Mouse (Mus musculus): Measurements from ENCODE around the gene Rab3il1. TPM values are rescaled to one million over a fixed set of nuclear protein-coding genes. Genes with fewer than 3 reads are reported as not detected.

Rab3il1 gene
- polyA plus RNA-seq, 1 experiment from 2014 or later, result 53.8 TPM

DNA sequence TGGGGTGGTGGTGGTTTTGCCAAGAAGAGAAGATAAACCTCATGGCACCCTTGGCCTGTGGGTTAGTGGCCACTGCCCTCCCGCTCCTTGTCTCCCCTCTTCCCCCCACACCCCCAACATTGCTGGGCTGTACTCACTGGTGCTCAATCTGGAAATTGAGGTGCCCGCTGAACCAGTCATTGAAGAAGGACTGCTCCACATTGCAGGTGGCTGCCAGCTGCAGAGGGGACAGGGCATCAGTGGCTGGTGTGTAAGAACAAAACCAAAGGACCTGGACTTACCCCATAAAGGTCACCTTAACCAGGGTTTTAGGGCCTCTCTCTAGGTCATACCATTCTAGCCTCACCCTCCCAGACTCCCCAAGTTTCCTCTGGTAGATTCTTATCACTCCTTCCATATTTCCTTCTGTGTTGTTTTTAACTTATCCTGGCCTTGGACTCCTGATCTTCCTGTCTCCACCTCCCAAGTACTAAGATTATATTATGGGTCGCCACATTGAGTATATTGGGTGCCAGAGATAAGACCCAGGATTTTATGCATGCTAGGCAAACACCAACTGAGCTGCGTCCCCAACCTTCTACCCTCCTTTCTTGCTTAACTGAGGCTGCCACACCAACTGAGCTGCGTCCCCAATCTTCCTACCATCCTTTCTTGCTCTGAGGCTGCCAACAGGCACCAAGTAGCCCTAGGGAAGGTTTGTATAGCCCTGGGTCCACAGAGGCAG is 64.2 kb downstream of the Rab3il1 start:
- no peak for ATAC-seq (replicated peaks; ENCODE audit: insufficient number of reproducible peaks, low FRiP score, low TSS enrichment, low read depth)
- Histone ChIP-seq H3K4me1 (ENCODE audit: control insufficient read depth, insufficient read depth, low read length) (no peaks in the 10 kb centered on the region), H3K4me2 (ENCODE audit: low read depth, low read length) (no peak overlapping the region), H3K27me3 (ENCODE audit: control insufficient read depth, insufficient read depth, low read length) (no peaks in the 10 kb centered on the region), H3K9me3 (replicated peaks; ENCODE audit: control insufficient read depth, low read length) (no peaks in the 10 kb centered on the region), H3K4me3 (ENCODE audit: low read depth, low read length) (no peak overlapping the region), H3K9ac (replicated peaks; ENCODE audit: low read length) (no peak overlapping the region), H3K27ac (replicated peaks; ENCODE audit: low read depth, low read length) (no peak overlapping the region), H3K36me3 (replicated peaks; ENCODE audit: control insufficient read depth, insufficient read depth, low read depth, low read length) (peaks cover 39% of the 10 kb centered on the region)
- DNase-seq (ENCODE audit: low spot score), result no peak
- 88% methylated on average over 5 of the region's 5 CpGs for WGBS

DNA sequence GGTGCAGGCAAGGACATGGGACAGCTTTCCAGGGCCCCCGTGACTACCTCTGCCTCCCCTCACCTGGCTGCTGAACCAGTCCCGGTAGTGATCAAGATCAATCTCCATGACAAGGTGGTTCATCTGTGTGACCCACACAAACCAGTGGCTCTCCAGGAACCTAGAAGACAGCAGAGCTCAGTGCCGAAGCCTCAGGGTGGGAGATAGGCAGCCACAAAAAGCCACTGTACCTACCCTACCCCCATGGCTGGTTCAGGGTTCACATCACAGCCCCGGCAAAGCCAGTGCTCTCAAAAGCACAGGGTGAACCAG is 64.7 kb downstream of the Rab3il1 start:
- 91% methylated on average over 4 of the region's 4 CpGs for WGBS

DNA sequence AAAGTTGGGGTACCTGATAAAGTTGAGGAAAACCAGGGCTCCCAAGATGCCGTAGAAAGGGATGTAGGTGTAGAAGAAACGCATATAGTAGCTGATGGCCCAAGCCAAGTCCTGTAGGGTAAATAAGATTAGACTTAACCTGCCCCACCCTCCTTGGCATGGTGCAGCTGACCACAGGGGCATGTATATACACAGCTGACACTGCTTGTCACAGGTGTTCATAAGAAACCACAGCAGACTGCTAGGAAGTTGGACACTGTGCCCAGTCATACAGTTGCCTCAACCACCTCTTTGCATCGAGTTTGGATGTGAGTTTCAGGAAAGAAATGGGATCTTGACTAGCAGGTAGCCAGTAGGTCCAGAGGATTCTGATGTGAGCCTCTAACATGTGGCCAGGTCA is 65.0 kb downstream of the Rab3il1 start:
- ATAC-seq (replicated peaks; ENCODE audit: insufficient number of reproducible peaks, low FRiP score, low TSS enrichment, low read depth) (no peak), DNase-seq (ENCODE audit: low spot score) (no peak)
- Histone ChIP-seq H3K27ac (replicated peaks; ENCODE audit: low read depth, low read length) (no peak overlapping the region), H3K9me3 (replicated peaks; ENCODE audit: control insufficient read depth, low read length) (no peaks in the 10 kb centered on the region), H3K4me2 (ENCODE audit: low read depth, low read length) (no peak overlapping the region), H3K27me3 (ENCODE audit: control insufficient read depth, insufficient read depth, low read length) (no peaks in the 10 kb centered on the region), H3K36me3 (replicated peaks; ENCODE audit: control insufficient read depth, insufficient read depth, low read depth, low read length) (peaks cover 39% of the 10 kb centered on the region), H3K4me3 (ENCODE audit: low read depth, low read length) (no peak overlapping the region), H3K4me1 (ENCODE audit: control insufficient read depth, insufficient read depth, low read length) (no peaks in the 10 kb centered on the region), H3K9ac (replicated peaks; ENCODE audit: low read length) (no peak overlapping the region)
- 98% methylated on average over 3 of the region's 3 CpGs for WGBS

More for the DNA sequence above, 64.7 kb downstream of the Rab3il1 start:
- H3K36me3 ChIP-seq (replicated peaks; ENCODE audit: control insufficient read depth, insufficient read depth, low read depth, low read length), result peaks cover 39% of the 10 kb centered on the region
- H3K27me3 ChIP-seq (ENCODE audit: control insufficient read depth, insufficient read depth, low read length), result no peaks in the 10 kb centered on the region
- H3K4me3 ChIP-seq (ENCODE audit: low read depth, low read length), result no peak overlapping the region
- no peak overlapping the region for H3K9ac ChIP-seq (replicated peaks; ENCODE audit: low read length)
- ATAC-seq (replicated peaks; ENCODE audit: insufficient number of reproducible peaks, low FRiP score, low TSS enrichment, low read depth), result no peak
- no peak overlapping the region for H3K4me2 ChIP-seq (ENCODE audit: low read depth, low read length)
- H3K27ac ChIP-seq (replicated peaks; ENCODE audit: low read depth, low read length), result no peak overlapping the region
- no peak for DNase-seq (ENCODE audit: low spot score)
- no peaks in the 10 kb centered on the region for H3K9me3 ChIP-seq (replicated peaks; ENCODE audit: control insufficient read depth, low read length)
- no peaks in the 10 kb centered on the region for H3K4me1 ChIP-seq (ENCODE audit: control insufficient read depth, insufficient read depth, low read length)

DNA sequence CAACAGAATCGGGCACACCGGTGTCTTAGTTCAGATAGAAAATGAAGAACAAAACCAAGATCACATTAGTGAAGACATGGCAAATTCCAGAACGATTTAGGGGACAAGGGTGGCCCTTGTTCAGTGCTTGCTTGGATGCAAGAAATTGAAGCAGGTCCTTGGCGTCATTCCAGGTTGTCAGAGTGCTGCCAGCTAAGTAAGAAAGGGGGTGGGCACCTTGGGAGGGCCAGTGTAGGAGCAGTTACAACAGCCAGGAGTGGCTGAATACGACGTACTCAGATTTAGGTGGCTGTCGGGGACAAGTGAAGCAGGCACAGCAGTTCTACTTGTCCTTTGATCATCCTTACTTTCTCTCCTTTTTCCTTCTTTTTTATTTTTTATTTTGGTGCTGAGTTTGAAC is 66.2 kb downstream of the Rab3il1 start:
- H3K4me1 ChIP-seq (ENCODE audit: control insufficient read depth, insufficient read depth, low read length), result no peaks in the 10 kb centered on the region
- WGBS, result 96% methylated on average over 7 of the region's 7 CpGs
- no peak for DNase-seq (ENCODE audit: low spot score)
- no peak for ATAC-seq (replicated peaks; ENCODE audit: insufficient number of reproducible peaks, low FRiP score, low TSS enrichment, low read depth)
- no peak overlapping the region for H3K27ac ChIP-seq (replicated peaks; ENCODE audit: low read depth, low read length)
- H3K36me3 ChIP-seq (replicated peaks; ENCODE audit: control insufficient read depth, insufficient read depth, low read depth, low read length), result peaks cover 36% of the 10 kb centered on the region
- no peak overlapping the region for H3K9ac ChIP-seq (replicated peaks; ENCODE audit: low read length)
- H3K9me3 ChIP-seq (replicated peaks; ENCODE audit: control insufficient read depth, low read length), result no peaks in the 10 kb centered on the region
- no peak overlapping the region for H3K4me2 ChIP-seq (ENCODE audit: low read depth, low read length)
- H3K27me3 ChIP-seq (ENCODE audit: control insufficient read depth, insufficient read depth, low read length), result no peaks in the 10 kb centered on the region
- H3K4me3 ChIP-seq (ENCODE audit: low read depth, low read length), result no peak overlapping the region

DNA sequence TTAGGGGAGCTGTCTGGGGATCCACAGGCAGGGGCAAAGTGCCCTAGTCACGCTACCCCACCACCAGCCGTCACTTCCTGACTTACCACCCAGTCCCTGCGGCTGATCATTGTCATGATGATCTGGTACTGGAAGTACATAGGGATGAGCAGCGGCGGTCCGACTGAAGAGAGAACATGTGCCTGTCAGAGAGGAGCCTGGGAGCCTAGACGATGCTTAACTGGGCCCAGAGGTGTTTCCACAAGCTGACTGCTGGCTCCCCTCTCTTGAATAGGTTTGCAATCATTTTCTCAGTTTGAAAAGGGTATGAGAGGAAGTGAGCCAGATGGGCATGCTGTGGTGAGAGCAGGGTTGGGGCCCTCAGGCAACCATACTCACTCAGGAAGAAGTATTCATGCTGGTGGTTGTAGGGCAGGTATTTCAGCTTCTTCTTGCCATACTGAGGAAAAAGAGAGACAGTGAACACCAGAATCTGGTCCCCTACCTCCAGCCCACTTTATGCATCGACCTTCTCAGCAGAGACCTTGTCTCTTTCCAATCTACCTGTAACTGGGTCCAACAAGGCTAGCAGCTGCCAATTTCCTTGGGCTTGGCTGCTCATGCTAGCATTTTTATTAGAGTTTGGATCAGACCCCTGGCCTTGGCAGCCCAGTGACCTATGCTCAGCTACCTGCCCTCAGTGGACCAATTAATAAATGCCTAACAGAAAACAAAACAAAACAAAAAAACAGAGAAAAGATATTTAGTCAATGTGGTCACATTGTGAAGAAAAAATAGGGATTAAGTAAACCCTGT is 68.9 kb downstream of the Rab3il1 start:
- Histone ChIP-seq H3K4me2 (ENCODE audit: low read depth, low read length) (no peak overlapping the region), H3K9me3 (replicated peaks; ENCODE audit: control insufficient read depth, low read length) (no peaks in the 10 kb centered on the region), H3K27me3 (ENCODE audit: control insufficient read depth, insufficient read depth, low read length) (no peaks in the 10 kb centered on the region), H3K36me3 (replicated peaks; ENCODE audit: control insufficient read depth, insufficient read depth, low read depth, low read length) (peaks cover 48% of the 10 kb centered on the region), H3K27ac (replicated peaks; ENCODE audit: low read depth, low read length) (no peak overlapping the region), H3K4me1 (ENCODE audit: control insufficient read depth, insufficient read depth, low read length) (no peaks in the 10 kb centered on the region), H3K4me3 (ENCODE audit: low read depth, low read length) (no peak overlapping the region), H3K9ac (replicated peaks; ENCODE audit: low read length) (no peak overlapping the region)
- WGBS, result 96% methylated on average over 8 of the region's 8 CpGs
- DNase-seq (ENCODE audit: low spot score), result no peak
- no peak for ATAC-seq (replicated peaks; ENCODE audit: insufficient number of reproducible peaks, low FRiP score, low TSS enrichment, low read depth)

DNA sequence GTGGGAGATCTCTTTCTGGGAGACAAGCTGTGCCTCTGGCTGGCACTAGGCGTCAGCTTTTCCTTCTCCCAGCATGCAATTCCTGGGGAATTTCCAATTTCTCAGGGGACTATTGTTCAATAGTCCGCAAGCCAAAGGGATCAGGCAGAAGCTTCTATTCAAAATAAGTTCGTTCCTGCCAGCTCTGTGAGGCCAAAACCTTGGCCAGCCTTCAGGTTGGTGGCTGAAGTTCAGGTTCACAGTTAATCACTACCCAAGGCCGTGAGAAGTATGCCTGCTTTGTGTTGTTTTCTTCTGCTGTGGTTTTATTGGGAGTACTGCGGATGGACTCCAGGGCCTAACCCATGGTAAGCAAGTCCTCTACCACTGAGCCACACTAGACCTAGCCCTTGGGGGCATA is 69.7 kb downstream of the Rab3il1 start:
- Histone ChIP-seq H3K27me3 (ENCODE audit: control insufficient read depth, insufficient read depth, low read length) (no peaks in the 10 kb centered on the region), H3K36me3 (replicated peaks; ENCODE audit: control insufficient read depth, insufficient read depth, low read depth, low read length) (peaks cover 49% of the 10 kb centered on the region), H3K27ac (replicated peaks; ENCODE audit: low read depth, low read length) (no peak overlapping the region), H3K9me3 (replicated peaks; ENCODE audit: control insufficient read depth, low read length) (no peaks in the 10 kb centered on the region), H3K4me2 (ENCODE audit: low read depth, low read length) (no peak overlapping the region), H3K4me3 (ENCODE audit: low read depth, low read length) (no peak overlapping the region), H3K4me1 (ENCODE audit: control insufficient read depth, insufficient read depth, low read length) (no peaks in the 10 kb centered on the region), H3K9ac (replicated peaks; ENCODE audit: low read length) (no peak overlapping the region)
- no peak for DNase-seq (ENCODE audit: low spot score)
- ATAC-seq (replicated peaks; ENCODE audit: insufficient number of reproducible peaks, low FRiP score, low TSS enrichment, low read depth), result no peak
- WGBS, result 90% methylated on average over 5 of the region's 5 CpGs

DNA sequence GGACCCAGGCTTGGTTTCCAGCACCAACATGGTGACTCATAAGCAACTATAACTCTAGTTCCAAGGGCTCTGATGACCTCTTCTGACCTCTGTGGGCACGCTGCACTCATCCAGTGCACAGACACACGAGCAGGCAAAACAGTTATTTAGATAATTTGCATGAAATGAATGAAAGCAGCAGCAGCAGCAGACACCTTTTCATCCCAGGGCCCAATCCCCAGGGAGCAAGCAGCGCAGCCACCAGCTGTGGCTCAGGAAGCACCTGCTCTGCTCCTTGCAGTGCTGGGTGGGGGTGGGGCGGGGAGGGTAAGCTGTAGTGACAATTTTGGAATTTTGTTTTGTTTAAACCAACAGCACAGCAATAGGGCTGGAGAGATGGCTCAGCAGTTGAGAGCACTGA is 70.4 kb downstream of the Rab3il1 start:
- 80% methylated on average over 4 of the region's 4 CpGs for WGBS
- H3K27me3 ChIP-seq (ENCODE audit: control insufficient read depth, insufficient read depth, low read length), result no peaks in the 10 kb centered on the region
- no peak overlapping the region for H3K9ac ChIP-seq (replicated peaks; ENCODE audit: low read length)
- H3K36me3 ChIP-seq (replicated peaks; ENCODE audit: control insufficient read depth, insufficient read depth, low read depth, low read length), result peaks cover 44% of the 10 kb centered on the region
- H3K4me2 ChIP-seq (ENCODE audit: low read depth, low read length), result no peak overlapping the region
- no peaks in the 10 kb centered on the region for H3K9me3 ChIP-seq (replicated peaks; ENCODE audit: control insufficient read depth, low read length)
- ATAC-seq (replicated peaks; ENCODE audit: insufficient number of reproducible peaks, low FRiP score, low TSS enrichment, low read depth), result no peak
- H3K27ac ChIP-seq (replicated peaks; ENCODE audit: low read depth, low read length), result no peak overlapping the region
- no peaks in the 10 kb centered on the region for H3K4me1 ChIP-seq (ENCODE audit: control insufficient read depth, insufficient read depth, low read length)
- no peak overlapping the region for H3K4me3 ChIP-seq (ENCODE audit: low read depth, low read length)
- DNase-seq (ENCODE audit: low spot score), result no peak

DNA sequence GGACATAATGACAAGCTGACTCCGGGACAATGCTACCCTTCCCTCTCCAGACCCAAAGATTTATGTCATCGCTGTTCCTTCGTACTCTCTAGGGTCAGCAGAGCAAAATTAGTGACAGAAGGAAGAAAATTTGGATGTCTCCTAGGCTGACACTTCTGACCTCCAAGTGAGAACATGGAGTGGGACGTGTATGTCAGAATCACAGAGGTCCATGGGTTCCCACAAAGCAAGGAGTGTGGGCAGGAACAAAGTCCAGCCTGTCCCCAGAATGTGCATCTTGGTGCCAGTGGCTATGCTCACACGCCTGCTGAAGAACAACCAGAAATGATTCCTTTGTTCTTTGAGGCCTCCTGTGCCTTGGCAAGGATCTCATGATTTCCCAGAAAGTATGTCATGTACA is 71.7 kb downstream of the Rab3il1 start:
- no peak overlapping the region for H3K4me3 ChIP-seq (ENCODE audit: low read depth, low read length)
- 94% methylated on average over 5 of the region's 5 CpGs for WGBS
- no peak for ATAC-seq (replicated peaks; ENCODE audit: insufficient number of reproducible peaks, low FRiP score, low TSS enrichment, low read depth)

More for the DNA sequence above, 71.7 kb downstream of the Rab3il1 start:
- Histone ChIP-seq H3K9me3 (replicated peaks; ENCODE audit: control insufficient read depth, low read length) (no peaks in the 10 kb centered on the region), H3K27me3 (ENCODE audit: control insufficient read depth, insufficient read depth, low read length) (no peaks in the 10 kb centered on the region), H3K4me1 (ENCODE audit: control insufficient read depth, insufficient read depth, low read length) (no peaks in the 10 kb centered on the region), H3K4me2 (ENCODE audit: low read depth, low read length) (no peak overlapping the region), H3K27ac (replicated peaks; ENCODE audit: low read depth, low read length) (no peak overlapping the region), H3K36me3 (replicated peaks; ENCODE audit: control insufficient read depth, insufficient read depth, low read depth, low read length) (peaks cover 41% of the 10 kb centered on the region), H3K9ac (replicated peaks; ENCODE audit: low read length) (no peak overlapping the region)
- no peak for DNase-seq (ENCODE audit: low spot score)

Data from embryonic facial prominence, embryonic 11.5 days (tissue).